Mouse (Mus musculus) thymus, adult 2 months (tissue): Measurements from ENCODE around the gene Tmem144.
A peak's percentile ranks its signal among the peaks of the same experiment; 100 is the strongest.

ENCODE experiments used
- CTCF ChIP-seq: fragments of 200-500 bp; IDR thresholded peaks from 2 replicates; pipeline ENCODE4 v1.5.1; 2012; ENCODE audit warnings: mild to moderate bottlenecking, control low read depth, low read length, moderate library complexity, borderline replicate concordance; ENCODE audit not compliant: control insufficient read depth, poor library complexity, insufficient read depth; ENCODE audit errors: extremely low read depth
- POLR2A ChIP-seq: fragments of 200-500 bp; IDR thresholded peaks from 2 replicates; pipeline ENCODE4 v1.6.1; 2012; ENCODE audit warnings: mild to moderate bottlenecking, low read length, control low read depth, moderate library complexity; ENCODE audit not compliant: control insufficient read depth, poor library complexity, insufficient read depth; ENCODE audit errors: extremely low read depth

GRCm38 (mm10) chr3:79813814-79814490, 38.6 kb downstream of the Tmem144 start:
- TF ChIP-seq CTCF (peak; percentile 82; the same call in 1 of the 2 replicates), POLR2A (no peak)
